Mouse (Mus musculus) megakaryocyte, embryonic 14.5 days (primary cell): ENCODE data around the gene Tbxa2r. TPM values are rescaled to one million over a fixed set of nuclear protein-coding genes. Genes with fewer than 3 reads are reported as not detected.
A peak's percentile ranks its signal among the peaks of the same experiment; 100 is the strongest.

Source experiments
- H3K27me3 ChIP-seq: replicated peaks from 2 replicates; pipeline ENCODE3; 2012; ENCODE audit warnings: inconsistent platforms
- H3K36me3 ChIP-seq: replicated peaks from 2 replicates; pipeline ENCODE3; 2012; ENCODE audit warnings: low read length, inconsistent platforms, mixed read lengths
- H3K4me1 ChIP-seq: 2 replicates; pipeline ENCODE4 v1.6.1; 2012; ENCODE audit warnings: inconsistent platforms
- H3K4me3 ChIP-seq: replicated peaks from 2 replicates; pipeline ENCODE3; 2012; ENCODE audit warnings: moderate library complexity, mild to moderate bottlenecking, inconsistent platforms
- H3K9me3 ChIP-seq: 2 replicates; pipeline ENCODE4 v1.6.1; 2012; ENCODE audit warnings: inconsistent platforms
- FLI1 ChIP-seq: IDR thresholded peaks from 2 replicates; pipeline ENCODE4 v1.6.1; 2012; ENCODE audit warnings: low read length, inconsistent platforms, mixed read lengths
- GATA1 ChIP-seq: IDR thresholded peaks from 3 replicates; pipeline ENCODE4 v1.6.1; 2012; ENCODE audit warnings: mixed read lengths, low read length, inconsistent platforms, borderline replicate concordance
- polyA plus RNA-seq: library from polyadenylated mRNA; stranded (reverse); fragments of >175 nt; gene quantifications from 2 replicates; pipeline ENCODE4 v1.2.3, GENCODE M21; 2012; ENCODE audit warnings: low replicate concordance; ENCODE audit not compliant: insufficient read depth

Tbxa2r gene
- polyA plus RNA-seq, 1 experiment: 87.5 TPM

- Histone ChIP-seq H3K27me3 (no peaks in the 10 kb centered on the region), H3K4me1 (peaks cover 87% of the 10 kb centered on the region), H3K36me3 (peaks cover 38% of the 10 kb centered on the region), H3K9me3 (no peaks in the 10 kb centered on the region), H3K4me3 (peak within 1 kb of the TSS; percentile 95)
- TF ChIP-seq FLI1 (no peak), GATA1 (no peak)
These were observed 49.4 kb downstream of the Tbxa2r start, which contains the start of gene Fzr1 for GRCm38 (mm10) chr10:81377793-81378552. Gene Fzr1 (minus strand): TSS chr10:81378516.

- H3K9me3 ChIP-seq: no peaks in the 10 kb centered on the region
- TF ChIP-seq FLI1: 0 out of 2 replicates have a peak, but pooled peaks have one; percentile 21
- no peak for TF ChIP-seq GATA1
- H3K27me3 ChIP-seq: no peaks in the 10 kb centered on the region
- peaks cover 83% of the 10 kb centered on the region for H3K4me1 ChIP-seq
- peak overlapping the region; percentile 95 for H3K4me3 ChIP-seq
- H3K36me3 ChIP-seq: peaks cover 31% of the 10 kb centered on the region
These were observed 50.1 kb downstream of the Tbxa2r start for GRCm38 (mm10) chr10:81378553-81379182.

GRCm38 (mm10) chr10:81379183-81379553 is 50.6 kb downstream of the Tbxa2r start:
- H3K36me3 ChIP-seq: peaks cover 26% of the 10 kb centered on the region
- no peaks in the 10 kb centered on the region for H3K27me3 ChIP-seq
- peak overlapping the region; percentile 95 for H3K4me3 ChIP-seq
- TF ChIP-seq FLI1 (no peak), GATA1 (no peak)
- H3K4me1 ChIP-seq: peaks cover 78% of the 10 kb centered on the region
- no peaks in the 10 kb centered on the region for H3K9me3 ChIP-seq

GRCm38 (mm10) chr10:81379809-81380378 is 51.4 kb downstream of the Tbxa2r start:
- TF ChIP-seq GATA1 (no peak), FLI1 (no peak)
- H3K9me3 ChIP-seq: no peaks in the 10 kb centered on the region
- no peaks in the 10 kb centered on the region for H3K27me3 ChIP-seq
- peaks cover 78% of the 10 kb centered on the region for H3K4me1 ChIP-seq
- peaks cover 20% of the 10 kb centered on the region for H3K36me3 ChIP-seq
- H3K4me3 ChIP-seq: peak overlapping the region; percentile 39

GRCm38 (mm10) chr10:81382039-81382438 is 53.5 kb downstream of the Tbxa2r start:
- TF ChIP-seq FLI1 (peak; percentile 82), GATA1 (peak; percentile 99)
- peak overlapping the region; percentile 83 for H3K4me3 ChIP-seq
- H3K36me3 ChIP-seq: peaks cover 18% of the 10 kb centered on the region
- no peaks in the 10 kb centered on the region for H3K9me3 ChIP-seq
- no peaks in the 10 kb centered on the region for H3K27me3 ChIP-seq
- H3K4me1 ChIP-seq: peaks cover 78% of the 10 kb centered on the region

- H3K4me3 ChIP-seq: peak within 1 kb of the TSS; percentile 91
- no peaks in the 10 kb centered on the region for H3K9me3 ChIP-seq
- no peaks in the 10 kb centered on the region for H3K27me3 ChIP-seq
- peaks cover 35% of the 10 kb centered on the region for H3K36me3 ChIP-seq
- peaks cover 79% of the 10 kb centered on the region for H3K4me1 ChIP-seq
- TF ChIP-seq GATA1 (no peak), FLI1 (peak; percentile 91)
These were observed 55.5 kb downstream of the Tbxa2r start, which contains the start of the genes Dohh and Gm48551 for GRCm38 (mm10) chr10:81383802-81384604. Gene Dohh (plus strand): TSS chr10:81384428. Gene Gm48551 (plus strand): TSS chr10:81384466.

- H3K4me3 ChIP-seq: peak overlapping the region; percentile 91
- H3K4me1 ChIP-seq: peaks cover 77% of the 10 kb centered on the region
- peaks cover 41% of the 10 kb centered on the region for H3K36me3 ChIP-seq
- no peaks in the 10 kb centered on the region for H3K9me3 ChIP-seq
- no peaks in the 10 kb centered on the region for H3K27me3 ChIP-seq
- TF ChIP-seq GATA1 (no peak), FLI1 (no peak)
These were observed 56.1 kb downstream of the Tbxa2r start for GRCm38 (mm10) chr10:81384605-81384982.

Other genes with a start within 250 kb of the Tbxa2r start
- gene Creb3l3, start 229.9 kb upstream of the Tbxa2r start, polyA plus RNA-seq: not detected in 2 replicates
- gene Map2k2, start 222.8 kb upstream of the Tbxa2r start, polyA plus RNA-seq: 407 and 1,114 TPM in 2 replicates
- gene Zbtb7a, start 193.5 kb upstream of the Tbxa2r start, polyA plus RNA-seq: 100.0 and 136 TPM in 2 replicates
- gene Pias4, start 160.8 kb upstream of the Tbxa2r start, polyA plus RNA-seq: 95.2 and 184 TPM in 2 replicates
- gene Eef2, start 152.1 kb upstream of the Tbxa2r start, polyA plus RNA-seq: 439 and 1,295 TPM in 2 replicates
- gene Dapk3, start 145.7 kb upstream of the Tbxa2r start, polyA plus RNA-seq: 168 TPM in 2 replicates
- not detected in 2 replicates for gene 4930442H23Rik, start 144.9 kb upstream of the Tbxa2r start, polyA plus RNA-seq
- gene Nmrk2, start 126.7 kb upstream of the Tbxa2r start, polyA plus RNA-seq: not detected in 2 replicates
- gene Atcay, start 97.9 kb upstream of the Tbxa2r start, polyA plus RNA-seq: not detected in 2 replicates
- gene Zfr2, start 95.6 kb upstream of the Tbxa2r start, polyA plus RNA-seq: 1.4 TPM in 1 of 2 replicates, not detected in the other
- 6.2 and 21.4 TPM in 2 replicates for gene Matk, start 75.8 kb upstream of the Tbxa2r start, polyA plus RNA-seq
- gene Mrpl54, start 61.8 kb upstream of the Tbxa2r start, polyA plus RNA-seq: 458 and 769 TPM in 2 replicates
- gene Apba3, start 61.8 kb upstream of the Tbxa2r start, polyA plus RNA-seq: 93.1 and 154 TPM in 2 replicates
- gene Tjp3, start 37.1 kb upstream of the Tbxa2r start, polyA plus RNA-seq: 4.6 and 5.5 TPM in 2 replicates
- 124 and 136 TPM in 2 replicates for gene Pip5k1c, start 35.8 kb upstream of the Tbxa2r start, polyA plus RNA-seq
- 76.5 and 78.5 TPM in 2 replicates for gene Cactin, start 7.6 kb upstream of the Tbxa2r start, polyA plus RNA-seq
- 2.9 and 11.0 TPM in 2 replicates for gene Gipc3, start 14.5 kb downstream of the Tbxa2r start, polyA plus RNA-seq
- gene Hmg20b, start 21.7 kb downstream of the Tbxa2r start, polyA plus RNA-seq: 302 and 601 TPM in 2 replicates
- gene Mfsd12, start 28.8 kb downstream of the Tbxa2r start, polyA plus RNA-seq: 20.2 and 44.1 TPM in 2 replicates
- 30.6 and 109 TPM in 2 replicates for gene 4930404N11Rik, start 37.1 kb downstream of the Tbxa2r start, polyA plus RNA-seq
- 71.2 and 72.9 TPM in 2 replicates for gene Fzr1, start 49.8 kb downstream of the Tbxa2r start, polyA plus RNA-seq
- 80.4 and 114 TPM in 2 replicates for gene Dohh, start 55.7 kb downstream of the Tbxa2r start, polyA plus RNA-seq
- 0.89 TPM in 1 of 2 replicates, not detected in the other for gene Gm48551, start 55.7 kb downstream of the Tbxa2r start, polyA plus RNA-seq
- 8.4 TPM in 1 of 2 replicates, not detected in the other for gene Gm48552, start 60.3 kb downstream of the Tbxa2r start, polyA plus RNA-seq
- 4.4 TPM in 1 of 2 replicates, not detected in the other for gene Smim24, start 64.3 kb downstream of the Tbxa2r start, polyA plus RNA-seq
- 184 and 257 TPM in 2 replicates for gene Nfic, start 126.9 kb downstream of the Tbxa2r start, polyA plus RNA-seq
- 1.3 and 3.3 TPM in 2 replicates for gene Celf5, start 154.0 kb downstream of the Tbxa2r start, polyA plus RNA-seq
- 145 and 508 TPM in 2 replicates for gene Ncln, start 167.7 kb downstream of the Tbxa2r start, polyA plus RNA-seq
- gene S1pr4, start 171.4 kb downstream of the Tbxa2r start, polyA plus RNA-seq: 7.4 and 9.1 TPM in 2 replicates
- 31.7 and 48.4 TPM in 2 replicates for gene Gna15, start 195.5 kb downstream of the Tbxa2r start, polyA plus RNA-seq
- 7.3 and 10.2 TPM in 2 replicates for gene Gna11, start 216.5 kb downstream of the Tbxa2r start, polyA plus RNA-seq
- 2,412 and 5,687 TPM in 2 replicates for gene Aes, start 230.8 kb downstream of the Tbxa2r start, polyA plus RNA-seq
- gene Tle2, start 245.8 kb downstream of the Tbxa2r start, polyA plus RNA-seq: 18.9 and 34.3 TPM in 2 replicates